Comparison of ENCODE assay signal across 11 mouse cellular contexts in genomic region chr7:58743362-58744320, GRCm38 (mm10).
DNase-seq lines count a peak whose midpoint lies in the region; ATAC-seq and TF ChIP-seq lines count a peak whose summit lies in the region.
"Had no signal": no experiment of that assay in that cellular context is flagged by ENCODE, and none has a peak within 500 bp of the region (broad histone marks: within the 10 kb centered on the region; RNA-seq: fewer than 3 reads in every experiment).

No protein-coding gene starts in this region.

- no peaks in the 10 kb centered on the region for H3K9me3 ChIP-seq in intestine, postnatal 0 days (ENCODE audit: control insufficient read depth)
- H3K9me3 ChIP-seq in intestine, embryonic 16.5 days (ENCODE audit: control insufficient read depth, low read length) = no peaks in the 10 kb centered on the region
- no peaks in the 10 kb centered on the region for H3K9me3 ChIP-seq in midbrain, embryonic 11.5 days (ENCODE audit: control insufficient read depth, low read length)
- H3K9me3 ChIP-seq in midbrain, embryonic 13.5 days = no peaks in the 10 kb centered on the region
- H3K9me3 ChIP-seq: heart, embryonic 15.5 days had no signal

- WGBS in intestine, postnatal 0 days = 63% methylated on average over 4 of the region's 4 CpGs
- 54% methylated on average over 4 of the region's 4 CpGs for WGBS in intestine, embryonic 16.5 days
- whole genome bisulfite sequencing in midbrain, embryonic 11.5 days = 80% methylated on average over 4 of the region's 4 CpGs
- WGBS in midbrain, embryonic 13.5 days = 83% methylated on average over 4 of the region's 4 CpGs

- no peaks in the 10 kb centered on the region for H3K4me1 ChIP-seq in intestine, postnatal 0 days (replicated peaks; ENCODE audit: control insufficient read depth, insufficient read depth, low read length)
- H3K4me1 ChIP-seq in intestine, embryonic 16.5 days (ENCODE audit: control insufficient read depth, insufficient read depth, low read length) = no peaks in the 10 kb centered on the region
- H3K4me1 ChIP-seq in midbrain, embryonic 11.5 days (ENCODE audit: control insufficient read depth, insufficient read depth, low read length) = no peaks in the 10 kb centered on the region
- H3K4me1 ChIP-seq in midbrain, embryonic 13.5 days (replicated peaks) = no peaks in the 10 kb centered on the region
- H3K4me1 ChIP-seq: heart, embryonic 15.5 days had no signal

- peak; percentile 47 for DNase-seq in CD4-positive, CD25-positive, alpha-beta regulatory T cell, adult 2 months (ENCODE audit: low read depth, low spot score)
- peak; percentile 31 for DNase-seq in midbrain, embryonic 11.5 days (ENCODE audit: low spot score, missing footprints)
- no peak for DNase-seq in spleen, postnatal 4 days (ENCODE audit: low spot score in 2 of 2)
- DNase-seq: layer of hippocampus, postnatal 36 days had no signal

- peak; percentile 62 for TF ChIP-seq CTCF in intestine, postnatal 0 days (IDR thresholded peaks at IDR 0.05; ENCODE audit: low read depth)

- H3K9ac ChIP-seq in intestine, postnatal 0 days (ENCODE audit: low read depth, low read length) = no peak overlapping the region
- H3K9ac ChIP-seq in intestine, embryonic 16.5 days (ENCODE audit: low read depth, low read length) = no peak overlapping the region
- no peak overlapping the region for H3K9ac ChIP-seq in midbrain, embryonic 11.5 days (ENCODE audit: low read length)
- no peak overlapping the region for H3K9ac ChIP-seq in midbrain, embryonic 13.5 days (replicated peaks)
- H3K9ac ChIP-seq: heart, embryonic 15.5 days had no signal

- H3K4me2 ChIP-seq in intestine, postnatal 0 days (replicated peaks; ENCODE audit: low read depth) = no peak overlapping the region
- H3K4me2 ChIP-seq in intestine, embryonic 16.5 days (ENCODE audit: low read depth, low read length) = no peak overlapping the region
- H3K4me2 ChIP-seq in midbrain, embryonic 11.5 days = no peak overlapping the region
- no peak overlapping the region for H3K4me2 ChIP-seq in midbrain, embryonic 13.5 days (replicated peaks)
- H3K4me2 ChIP-seq: heart, embryonic 15.5 days had no signal

- no peaks in the 10 kb centered on the region for H3K36me3 ChIP-seq in intestine, postnatal 0 days (ENCODE audit: control insufficient read depth, insufficient read depth)
- no peaks in the 10 kb centered on the region for H3K36me3 ChIP-seq in intestine, embryonic 16.5 days (ENCODE audit: control insufficient read depth, insufficient read depth, low read length)
- no peaks in the 10 kb centered on the region for H3K36me3 ChIP-seq in midbrain, embryonic 11.5 days (ENCODE audit: control insufficient read depth, insufficient read depth, low read length)
- H3K36me3 ChIP-seq in midbrain, embryonic 13.5 days = no peaks in the 10 kb centered on the region
- H3K36me3 ChIP-seq: heart, embryonic 15.5 days had no signal

- no peak overlapping the region for H3K27ac ChIP-seq in intestine, postnatal 0 days (ENCODE audit: low read depth, low read length)
- H3K27ac ChIP-seq in intestine, embryonic 16.5 days (ENCODE audit: low read length) = no peak overlapping the region
- no peak overlapping the region for H3K27ac ChIP-seq in midbrain, embryonic 11.5 days (ENCODE audit: low read depth, low read length)
- H3K27ac ChIP-seq in midbrain, embryonic 13.5 days = no peak overlapping the region
- H3K27ac ChIP-seq: heart, embryonic 15.5 days; macrophage had no signal

- H3K4me3 ChIP-seq in intestine, postnatal 0 days (ENCODE audit: low read depth, low read length) = no peak overlapping the region
- no peak overlapping the region for H3K4me3 ChIP-seq in intestine, embryonic 16.5 days (ENCODE audit: low read length)
- no peak overlapping the region for H3K4me3 ChIP-seq in midbrain, embryonic 11.5 days (ENCODE audit: low read depth, low read length)
- H3K4me3 ChIP-seq in midbrain, embryonic 13.5 days (replicated peaks) = no peak overlapping the region
- H3K4me3 ChIP-seq: heart, embryonic 15.5 days had no signal

- no peaks in the 10 kb centered on the region for H3K27me3 ChIP-seq in intestine, postnatal 0 days (replicated peaks; ENCODE audit: control insufficient read depth, insufficient read depth, low read length)
- no peaks in the 10 kb centered on the region for H3K27me3 ChIP-seq in intestine, embryonic 16.5 days (replicated peaks; ENCODE audit: control insufficient read depth, insufficient read depth, low read length)
- H3K27me3 ChIP-seq in midbrain, embryonic 11.5 days (ENCODE audit: control insufficient read depth, insufficient read depth, low read length) = no peaks in the 10 kb centered on the region
- H3K27me3 ChIP-seq in midbrain, embryonic 13.5 days = no peaks in the 10 kb centered on the region
- H3K27me3 ChIP-seq: heart, embryonic 15.5 days had no signal

- ATAC-seq in CD4-positive, CD25-positive, alpha-beta regulatory T cell, adult 4 months = no peak
- no peak for ATAC-seq in intestine, postnatal 0 days
- no peak for ATAC-seq in intestine, embryonic 16.5 days
- no peak for ATAC-seq in midbrain, embryonic 11.5 days (ENCODE audit: low FRiP score)
- no peak for ATAC-seq in midbrain, embryonic 13.5 days
- peak; percentile 56; the same call in 1 of the 2 replicates for ATAC-seq in megakaryocyte-erythroid progenitor cell, adult 5-6 weeks (replicated peaks; ENCODE audit: low FRiP score, low TSS enrichment, poor library complexity, severe bottlenecking)

Comparison
In these comparisons a context has a peak if more than half of its experiments do, and no peak if none do; other contexts are left out.
1. DNase-seq: peak in CD4-positive, CD25-positive, alpha-beta regulatory T cell, adult 2 months (single experiment) and midbrain, embryonic 11.5 days (single experiment); none in spleen, postnatal 4 days (0 of 2).